Mouse (Mus musculus) forebrain, embryonic 11.5 days (tissue): ENCODE results near the gene Taok2. TPM values are rescaled to one million over a fixed set of nuclear protein-coding genes. Genes with fewer than 3 reads are reported as not detected.
A peak's percentile ranks its signal among the peaks of the same experiment; 100 is the strongest.

Source experiments
- ATAC-seq: fragments of 200-750 bp; cut with Nextera tagmentation; replicated peaks from 2 replicates; pipeline ENCODE4 v1.8.0; 2017; ENCODE audit warnings: moderate TSS enrichment; ENCODE audit not compliant: low FRiP score
- DNase-seq: peaks from one replicate; pipeline ENCODE4 v3.0.0-alpha.2; 2017; ENCODE audit warnings: low spot score
- H3K27ac ChIP-seq: fragments of 300-500 bp; sonication (generic); 2 replicates; pipeline ENCODE4 v1.5.1; 2014; ENCODE audit warnings: low read depth, low read length
- H3K27me3 ChIP-seq: fragments of 300-500 bp; sonication (generic); 2 replicates; pipeline ENCODE4 v1.6.1; 2014; ENCODE audit warnings: mild to moderate bottlenecking, low read length, mixed read lengths; ENCODE audit not compliant: control insufficient read depth, insufficient read depth
- H3K36me3 ChIP-seq: fragments of 300-500 bp; sonication (generic); 2 replicates; pipeline ENCODE4 v1.6.1; 2014; ENCODE audit warnings: mild to moderate bottlenecking, low read length, moderate library complexity, mixed read lengths; ENCODE audit not compliant: control insufficient read depth, insufficient read depth
- H3K4me1 ChIP-seq: fragments of 300-500 bp; sonication (generic); replicated peaks from 2 replicates; pipeline ENCODE4 v1.6.1; 2014; ENCODE audit warnings: low read length, mixed read lengths; ENCODE audit not compliant: control insufficient read depth, insufficient read depth
- H3K4me2 ChIP-seq: fragments of 300-500 bp; sonication (generic); 2 replicates; pipeline ENCODE4 v1.6.1; 2014; ENCODE audit warnings: low read depth, mild to moderate bottlenecking, low read length, moderate library complexity, mixed read lengths; ENCODE audit not compliant: severe bottlenecking
- H3K4me3 ChIP-seq: fragments of 300-500 bp; sonication (generic); 2 replicates; pipeline ENCODE4 v1.5.1; 2014; ENCODE audit warnings: low read depth, low read length
- H3K9ac ChIP-seq: fragments of 300-500 bp; sonication (generic); 2 replicates; pipeline ENCODE4 v1.6.1; 2014; ENCODE audit warnings: low read length
- H3K9me3 ChIP-seq: fragments of 300-500 bp; sonication (generic); 2 replicates; pipeline ENCODE4 v1.6.1; 2016; ENCODE audit warnings: low read length, mixed read lengths; ENCODE audit not compliant: control insufficient read depth
- WGBS: fragments of 180-500 bp; shearing (Covaris S2); extraction: QIAGEN DNeasy Blood & Tissue Kit; methylation state at CpG from one replicate; pipeline ENCODE4 v1.1.7; 2014; 5-methylcytosine and 5-hydroxymethylcytosine counted together
- polyA plus RNA-seq: library from polyadenylated mRNA; unstranded; fragments of >200 nt; fragmentation: Nextera tagmentation; extraction: Ambion mirVana; gene quantifications from 2 replicates; pipeline ENCODE4 v1.2.1, GENCODE M21; 2014

Taok2 gene
- polyA plus RNA-seq, 1 experiment from 2014 or later = 43.4 TPM

GRCm38 (mm10) chr7:126863791-126864190 lies 20.7 kb downstream of the Taok2 start:
- H3K4me1 ChIP-seq = peaks cover 20% of the 10 kb centered on the region
- H3K9ac ChIP-seq = peak overlapping the region; percentile 87
- DNase-seq = no peak

DNA sequence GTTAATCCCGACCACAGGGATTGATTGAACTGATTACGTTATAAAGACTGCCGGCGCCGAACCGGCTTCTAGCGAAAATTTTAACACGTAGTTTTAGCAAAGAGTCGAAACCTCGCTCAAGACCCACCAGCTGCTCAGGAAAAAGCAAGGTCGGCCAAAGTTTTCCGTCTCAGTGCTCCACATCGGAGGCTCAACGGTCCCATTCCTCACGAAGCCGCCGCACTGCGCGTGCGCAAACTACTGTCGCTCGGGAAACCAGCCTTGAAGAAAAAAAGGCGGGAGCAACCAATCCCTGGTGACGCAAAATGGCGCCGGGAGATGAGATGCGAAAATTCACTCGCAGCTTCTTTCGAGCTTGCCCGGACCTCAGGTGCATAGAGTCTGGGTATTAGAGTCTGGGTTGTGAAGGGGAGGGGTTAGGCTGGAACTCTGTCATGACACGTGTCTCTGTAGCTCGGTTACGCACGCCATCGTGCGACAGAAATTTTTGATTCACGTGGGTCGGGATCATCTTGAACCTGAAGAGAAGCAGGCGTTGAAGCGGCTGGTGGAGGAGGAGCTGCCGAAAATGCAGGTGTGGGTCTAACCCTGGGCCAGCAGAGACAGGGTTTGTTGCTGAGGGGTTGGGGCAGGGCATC lies 22.2 kb downstream of the Taok2 start, which contains the start of gene Ino80e:
Gene Ino80e, minus strand, starts transcription at position 231 of the 638 bp plus-strand sequence.
- H3K36me3 ChIP-seq = peaks cover 17% of the 10 kb centered on the region; the same call in 1 of the 2 replicates
- under 1% methylated on average over 41 of the region's 41 CpGs for WGBS
- ATAC-seq = peak; percentile 76

More at GRCm38 (mm10) chr7:126863791-126864190, 20.7 kb downstream of the Taok2 start:
- 71% methylated on average over 6 of the region's 6 CpGs for WGBS
- Histone ChIP-seq H3K36me3 (peaks cover 17% of the 10 kb centered on the region; the same call in 1 of the 2 replicates), H3K9me3 (no peaks in the 10 kb centered on the region), H3K27me3 (no peaks in the 10 kb centered on the region), H3K27ac (0 out of 2 replicates have a peak overlapping the region, but pooled peaks have one; percentile 7), H3K4me3 (peak overlapping the region; percentile 64), H3K4me2 (peak overlapping the region; percentile 72)
- no peak for ATAC-seq

GRCm38 (mm10) chr7:126861429-126862130 lies 22.9 kb downstream of the Taok2 start, which contains the start of gene Hirip3:
Gene Hirip3, plus strand, starts transcription at chr7:126861972.
- H3K9ac ChIP-seq = peak within 1 kb of the TSS; percentile 87
- peaks cover 20% of the 10 kb centered on the region for H3K4me1 ChIP-seq
- peak; percentile 89 for ATAC-seq
- peaks cover 18% of the 10 kb centered on the region; the same call in 1 of the 2 replicates for H3K36me3 ChIP-seq
- 5% methylated on average over 42 of the region's 42 CpGs for WGBS
- no peaks in the 10 kb centered on the region for H3K27me3 ChIP-seq
- peak within 1 kb of the TSS; percentile 72 for H3K4me2 ChIP-seq
- peak within 1 kb of the TSS; percentile 64 for H3K4me3 ChIP-seq
- DNase-seq = peak; percentile 97
- peak within 1 kb of the TSS; percentile 84 for H3K27ac ChIP-seq
- H3K9me3 ChIP-seq = no peaks in the 10 kb centered on the region

More for the DNA sequence above, 22.2 kb downstream of the Taok2 start, which contains the start of gene Ino80e:
- H3K4me2 ChIP-seq = peak within 1 kb of the TSS; percentile 72
- H3K27me3 ChIP-seq = no peaks in the 10 kb centered on the region
- DNase-seq = peak; percentile 96
- H3K9ac ChIP-seq = peak within 1 kb of the TSS; percentile 87
- no peaks in the 10 kb centered on the region for H3K9me3 ChIP-seq
- H3K27ac ChIP-seq = peak within 1 kb of the TSS; percentile 84
- peaks cover 20% of the 10 kb centered on the region for H3K4me1 ChIP-seq
- H3K4me3 ChIP-seq = peak within 1 kb of the TSS; percentile 64

- no peak for ATAC-seq
- peak overlapping the region; percentile 72 for H3K4me2 ChIP-seq
- H3K27me3 ChIP-seq = no peaks in the 10 kb centered on the region
- WGBS = 76% methylated on average over 5 of the region's 5 CpGs
- no peak for DNase-seq
- H3K27ac ChIP-seq = no peak overlapping the region
- peaks cover 12% of the 10 kb centered on the region; the same call in 1 of the 2 replicates for H3K36me3 ChIP-seq
- no peaks in the 10 kb centered on the region for H3K9me3 ChIP-seq
- peak overlapping the region; percentile 64 for H3K4me3 ChIP-seq
- peak overlapping the region; percentile 87 for H3K9ac ChIP-seq
- H3K4me1 ChIP-seq = peaks cover 20% of the 10 kb centered on the region
Measured at GRCm38 (mm10) chr7:126860987-126861386, 23.5 kb downstream of the Taok2 start.

DNA sequence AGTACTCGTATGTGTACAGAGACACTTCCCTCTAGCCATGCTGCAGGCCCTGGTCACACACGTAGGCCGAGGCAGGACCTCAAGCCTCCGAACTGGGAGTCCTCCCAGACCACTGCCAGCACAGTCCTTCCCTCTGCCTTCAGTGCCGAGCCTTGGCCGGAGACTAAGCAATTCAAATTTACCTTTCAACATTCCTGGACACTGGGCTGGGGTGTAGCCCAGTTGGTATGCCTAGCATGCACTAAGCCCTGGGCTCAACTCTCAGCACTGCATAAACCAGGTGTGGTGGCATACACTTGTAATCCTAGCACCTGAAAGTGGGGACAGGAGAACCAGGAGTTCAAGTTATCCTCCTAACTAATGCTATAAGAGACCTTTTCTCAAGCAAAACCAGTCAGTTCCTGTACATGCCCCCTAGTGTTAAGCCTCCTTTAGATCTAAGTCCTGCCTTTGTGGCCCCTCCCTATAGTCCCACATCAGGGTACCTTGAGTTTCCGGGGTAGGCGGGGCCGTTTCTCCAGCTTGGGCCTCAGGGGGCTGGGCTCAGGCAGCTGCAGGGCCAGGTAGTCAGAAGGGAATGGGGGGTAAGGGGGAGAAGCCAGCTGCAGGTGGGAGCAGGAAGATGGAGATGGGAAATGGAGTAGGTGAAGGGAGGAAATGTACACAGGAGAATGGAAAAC lies 27.6 kb downstream of the Taok2 start:
- H3K4me1 ChIP-seq = peaks cover 10% of the 10 kb centered on the region
- DNase-seq (no peak), ATAC-seq (no peak)
- H3K27me3 ChIP-seq = no peaks in the 10 kb centered on the region
- no peak overlapping the region for H3K4me2 ChIP-seq
- no peak overlapping the region for H3K27ac ChIP-seq
- WGBS = 76% methylated on average over 9 of the region's 9 CpGs
- H3K4me3 ChIP-seq = no peak overlapping the region
- H3K9me3 ChIP-seq = no peaks in the 10 kb centered on the region
- H3K9ac ChIP-seq = no peak overlapping the region
- peaks cover 11% of the 10 kb centered on the region for H3K36me3 ChIP-seq

DNA sequence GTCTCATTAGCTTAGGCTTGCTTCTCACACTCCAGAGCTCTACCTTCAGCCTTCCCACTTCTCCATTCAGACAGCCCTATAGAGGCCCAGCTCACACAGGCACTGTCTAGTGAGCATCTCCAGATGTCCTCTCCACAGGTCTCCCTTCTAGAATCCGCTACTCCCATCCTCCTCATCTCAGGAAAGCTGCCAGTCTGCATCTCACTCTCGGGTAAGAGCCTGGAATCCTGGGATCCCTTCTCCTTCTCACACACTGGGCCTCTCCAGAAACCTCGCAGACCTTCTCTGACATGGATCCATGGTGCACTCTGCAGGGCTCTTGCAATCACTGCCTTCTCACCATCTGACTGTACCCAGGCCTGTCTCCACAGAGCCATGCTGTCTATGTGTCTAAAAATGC lies 28.9 kb downstream of the Taok2 start:
- H3K4me1 ChIP-seq = peaks cover 7% of the 10 kb centered on the region; the same call in 1 of the 2 replicates

GRCm38 (mm10) chr7:126853454-126853853 lies 31.0 kb downstream of the Taok2 start:
- H3K4me3 ChIP-seq = no peak overlapping the region
- no peak overlapping the region for H3K27ac ChIP-seq
- H3K9ac ChIP-seq = no peak overlapping the region
- no peaks in the 10 kb centered on the region for H3K9me3 ChIP-seq
- H3K27me3 ChIP-seq = peaks cover 6% of the 10 kb centered on the region; the same call in 1 of the 2 replicates
- H3K36me3 ChIP-seq = peaks cover 8% of the 10 kb centered on the region
- ATAC-seq (no peak), DNase-seq (no peak)
- H3K4me2 ChIP-seq = no peak overlapping the region
- H3K4me1 ChIP-seq = peaks cover 10% of the 10 kb centered on the region; the same call in 1 of the 2 replicates
- 79% methylated on average over 5 of the region's 5 CpGs for WGBS

More for the DNA sequence above, 28.9 kb downstream of the Taok2 start:
- no peak overlapping the region for H3K27ac ChIP-seq
- H3K4me3 ChIP-seq = no peak overlapping the region
- WGBS = 74% methylated on average over 3 of the region's 3 CpGs
- DNase-seq (no peak), ATAC-seq (no peak)
- H3K4me2 ChIP-seq = no peak overlapping the region
- no peaks in the 10 kb centered on the region for H3K9me3 ChIP-seq
- H3K36me3 ChIP-seq = peaks cover 11% of the 10 kb centered on the region
- no peak overlapping the region; the same call in 1 of the 2 replicates for H3K9ac ChIP-seq
- no peaks in the 10 kb centered on the region for H3K27me3 ChIP-seq

GRCm38 (mm10) chr7:126851192-126851591 lies 33.3 kb downstream of the Taok2 start:
- WGBS = 27% methylated on average over 12 of the region's 12 CpGs
- H3K36me3 ChIP-seq = peaks cover 5% of the 10 kb centered on the region
- H3K9me3 ChIP-seq = no peaks in the 10 kb centered on the region
- H3K4me3 ChIP-seq = no peak overlapping the region
- H3K4me2 ChIP-seq = no peak overlapping the region
- no peak for ATAC-seq
- H3K9ac ChIP-seq = peak overlapping the region; percentile 27; the same call in 1 of the 2 replicates
- peaks cover 7% of the 10 kb centered on the region; the same call in 1 of the 2 replicates for H3K27me3 ChIP-seq
- H3K4me1 ChIP-seq = peaks cover 16% of the 10 kb centered on the region
- DNase-seq = no peak
- H3K27ac ChIP-seq = no peak overlapping the region
